Mouse (Mus musculus): Measurements from ENCODE around the gene 1700056E22Rik.

The 1700056E22Rik gene

GRCm38 (mm10) chr1:184048675-184049418 lies 14.7 kb upstream of the 1700056E22Rik start:
- peak; percentile 31 to 34 for DNase-seq

DNA sequence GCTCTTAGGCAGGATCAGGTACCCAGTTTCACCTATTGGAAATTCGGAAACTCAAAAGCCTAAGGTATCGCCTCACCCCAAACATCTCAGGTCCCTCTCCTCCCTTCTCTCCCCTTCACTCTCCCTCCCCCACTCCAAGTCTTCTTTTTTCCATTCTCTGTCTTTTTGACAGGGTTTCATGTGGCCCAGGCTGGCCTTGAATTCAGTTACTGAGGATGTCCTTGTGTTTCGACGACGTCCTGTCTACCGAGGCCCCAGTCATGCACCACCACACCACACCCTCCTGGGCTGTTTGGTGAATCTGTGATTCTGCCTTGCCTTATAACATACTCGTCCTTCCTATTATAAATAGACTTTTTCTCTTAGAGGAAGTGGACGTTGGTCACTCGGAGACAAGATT lies 13.7 kb upstream of the 1700056E22Rik start:
- DNase-seq: peak; percentile 33 to 43

GRCm38 (mm10) chr1:184046070-184046677 lies 12.1 kb upstream of the 1700056E22Rik start:
- DNase-seq: peak; percentile 47 to 49

DNA sequence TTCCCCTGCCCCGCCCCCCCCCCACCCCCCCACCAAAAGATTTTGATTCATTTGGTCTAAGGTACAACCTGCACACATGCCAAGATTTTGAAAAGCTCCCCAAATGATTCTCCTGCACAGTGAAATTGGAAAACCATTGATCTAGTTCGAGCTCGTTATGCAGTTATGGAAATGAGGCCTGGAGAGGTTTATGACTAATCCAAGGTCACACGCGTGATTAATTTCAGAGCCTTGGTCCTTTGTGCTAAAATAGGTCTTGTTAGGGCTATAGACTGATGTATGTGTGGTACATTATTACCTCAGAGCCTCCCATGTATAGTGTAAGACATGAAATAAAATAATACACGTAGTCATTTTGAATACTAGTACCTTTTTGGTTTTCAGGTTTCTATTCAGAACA lies 9.3 kb upstream of the 1700056E22Rik start:
- no peak for DNase-seq

DNA sequence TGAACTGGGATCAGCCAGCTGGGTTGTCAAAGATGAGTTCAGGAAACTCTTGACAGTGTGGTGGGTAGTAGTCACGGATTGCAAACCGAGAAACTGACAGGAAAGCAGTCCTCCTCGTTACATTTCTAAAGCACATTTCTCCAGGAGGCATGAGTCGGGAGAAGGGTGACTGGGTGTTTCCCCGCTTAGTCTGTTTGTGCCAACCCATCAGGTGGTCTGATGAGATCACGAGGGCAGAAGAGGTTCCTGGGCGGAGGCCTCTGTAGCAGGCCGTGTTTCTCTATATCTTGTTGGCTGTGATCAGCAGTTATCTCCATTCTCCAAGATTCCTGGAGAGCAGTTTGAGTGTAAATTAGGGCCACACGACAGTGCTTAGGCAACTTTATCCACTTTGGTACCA lies 8.6 kb upstream of the 1700056E22Rik start:
- no peak for DNase-seq

DNA sequence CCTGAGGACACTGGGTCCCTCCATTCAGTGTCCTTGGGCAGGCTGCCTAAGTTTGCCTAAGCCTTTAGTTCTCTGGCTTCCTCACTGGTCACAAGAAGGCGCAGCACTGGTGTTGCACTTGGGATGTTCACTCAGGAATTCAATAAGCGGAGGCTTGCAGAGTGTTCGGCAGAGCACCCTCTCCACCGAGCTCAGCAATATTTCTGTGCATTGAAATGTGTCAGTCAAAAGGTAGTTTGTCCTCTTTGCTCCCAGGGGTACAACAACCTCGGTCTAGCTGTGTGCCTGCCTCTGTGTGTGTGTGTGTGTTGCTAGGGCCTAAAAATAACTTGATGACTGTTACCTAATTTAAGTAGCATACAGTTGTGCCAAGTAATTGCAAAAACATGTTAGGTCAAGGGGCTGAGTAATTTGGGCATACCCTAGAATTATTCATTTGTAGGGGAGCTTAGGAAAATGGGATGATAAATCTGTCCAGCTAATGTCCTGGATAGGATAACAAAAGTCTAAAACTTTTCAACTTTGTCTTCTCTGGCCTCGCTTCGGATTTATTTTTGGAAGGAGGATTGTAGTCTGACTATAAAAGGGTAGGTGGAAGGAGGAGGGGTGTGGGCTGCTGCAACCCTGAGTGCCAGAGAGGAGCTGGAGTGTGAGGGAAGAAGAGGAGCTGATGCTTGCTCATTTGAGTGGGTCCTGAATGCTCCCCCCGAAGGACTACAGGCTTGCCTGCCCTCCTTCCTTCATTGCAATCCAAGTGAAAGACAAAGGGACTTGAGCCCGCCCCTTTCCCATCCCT lies 7.9 kb upstream of the 1700056E22Rik start:
- no peak for DNase-seq

DNA sequence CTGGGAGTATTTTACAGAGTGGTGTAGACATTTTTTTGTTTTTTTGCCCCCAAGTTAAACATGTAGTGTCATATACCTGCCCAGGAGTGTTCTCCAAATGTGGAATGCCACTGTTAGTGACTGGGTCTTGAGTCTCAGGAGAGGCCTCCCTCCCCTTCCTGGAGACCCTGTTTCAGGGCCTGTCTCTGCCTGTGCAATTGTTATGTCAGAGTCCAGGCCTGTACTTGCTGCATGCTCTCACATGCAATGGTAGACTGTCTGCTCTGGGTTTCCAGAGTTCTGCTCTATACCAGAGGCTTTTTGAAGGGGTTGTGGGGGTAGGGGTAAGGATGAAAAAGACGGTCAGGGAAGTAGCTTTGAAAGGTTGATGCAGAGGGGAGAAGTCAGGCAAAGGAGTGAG lies 6.8 kb upstream of the 1700056E22Rik start:
- DNase-seq: no peak

GRCm38 (mm10) chr1:184040181-184040580 lies 6.1 kb upstream of the 1700056E22Rik start:
- DNase-seq: no peak

GRCm38 (mm10) chr1:184039301-184039700 lies 5.2 kb upstream of the 1700056E22Rik start:
- no peak for DNase-seq

DNA sequence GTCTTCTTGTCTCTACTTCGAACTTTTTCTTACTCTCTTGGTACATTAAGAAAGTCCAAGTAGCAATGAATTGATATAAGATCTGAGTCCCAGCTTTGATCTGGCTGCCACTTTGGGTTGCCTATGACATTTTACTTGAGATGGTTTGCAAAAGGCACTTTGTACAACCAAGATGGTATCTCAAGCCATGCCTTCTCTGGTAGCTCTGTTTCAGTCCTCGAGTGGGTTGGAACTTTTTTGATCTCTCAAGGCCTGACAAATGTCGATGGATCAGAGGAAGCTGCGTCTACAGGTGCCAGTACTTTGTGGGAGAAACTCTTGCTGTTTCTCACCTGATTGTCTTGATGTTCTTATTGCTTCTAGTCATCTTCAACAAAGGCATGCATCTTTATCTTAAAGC lies 3.7 kb upstream of the 1700056E22Rik start:
- DNase-seq: no peak

GRCm38 (mm10) chr1:184035346-184035903 lies 1.3 kb upstream of the 1700056E22Rik start:
- DNase-seq: no peak

- DNase-seq: peak in 1 of 2 experiments; percentile 41
Observed at GRCm38 (mm10) chr1:184034741-184035181, 660 bp upstream of the 1700056E22Rik start.

DNA sequence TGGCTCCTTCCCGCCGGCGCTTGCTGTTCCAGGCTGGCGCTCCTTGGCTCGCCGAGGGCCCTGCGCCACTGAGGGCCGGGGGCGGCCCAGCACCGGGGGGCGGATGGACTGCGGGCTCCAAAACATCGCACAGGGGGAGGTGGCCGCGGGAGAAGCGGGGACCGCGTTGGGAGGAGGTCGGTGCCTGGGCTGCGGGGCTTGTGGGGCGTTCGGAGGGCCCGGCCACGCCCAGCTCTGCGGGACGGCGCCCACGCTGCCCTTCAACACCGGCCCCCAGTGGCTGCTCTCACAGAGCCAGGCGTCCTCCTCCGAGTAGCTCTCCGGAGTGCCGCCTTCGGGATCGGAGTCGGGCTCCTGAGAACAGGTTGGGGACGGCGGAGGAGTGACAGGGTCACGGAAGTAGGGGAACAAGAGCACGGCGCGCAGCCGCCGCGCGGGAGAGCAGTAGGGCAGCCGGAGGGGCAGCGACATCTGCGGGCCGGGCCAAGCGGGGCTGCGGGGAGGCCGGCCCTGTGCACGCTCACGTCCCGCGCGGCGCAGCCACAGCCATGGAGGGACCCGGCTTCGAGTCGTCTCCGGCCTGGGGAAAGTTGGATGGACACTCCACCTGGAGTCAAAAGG lies 601 bp downstream of the 1700056E22Rik start:
- peak in 1 of 2 experiments; percentile 81 for DNase-seq

DNA sequence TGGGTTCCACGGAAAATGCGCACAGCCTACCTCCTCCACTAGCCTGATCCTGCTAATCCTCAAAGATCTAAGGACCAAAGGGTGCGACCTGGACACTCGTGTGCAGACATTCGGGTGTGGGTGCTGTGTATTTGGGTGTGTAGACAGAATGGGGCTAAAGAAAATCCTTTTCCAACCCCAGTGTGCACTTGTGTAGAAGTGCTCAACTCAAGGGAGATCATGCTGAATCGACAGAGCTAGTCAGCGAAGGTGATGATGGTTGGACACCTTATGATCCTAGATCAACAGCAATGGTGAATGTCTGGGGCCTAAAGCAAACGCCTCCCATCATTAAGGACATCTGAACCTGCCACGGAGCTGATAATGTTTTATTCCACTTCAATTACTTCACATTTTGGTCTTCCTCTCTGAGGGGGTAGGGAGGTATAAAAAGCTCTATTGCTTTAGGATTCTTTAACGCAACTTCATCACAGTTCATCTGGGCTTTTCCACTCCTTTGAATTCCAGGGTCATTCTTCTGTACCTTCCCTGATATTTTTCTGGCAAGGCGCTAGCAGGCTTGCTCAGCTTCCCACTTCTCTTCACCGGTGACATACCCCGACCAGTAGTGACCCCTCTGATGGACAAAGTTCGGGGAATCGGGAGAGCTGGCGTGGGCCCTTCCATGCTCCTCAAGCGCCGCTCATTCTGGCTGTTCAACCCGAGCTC lies 1.3 kb downstream of the 1700056E22Rik start:
- no peak for DNase-seq

DNA sequence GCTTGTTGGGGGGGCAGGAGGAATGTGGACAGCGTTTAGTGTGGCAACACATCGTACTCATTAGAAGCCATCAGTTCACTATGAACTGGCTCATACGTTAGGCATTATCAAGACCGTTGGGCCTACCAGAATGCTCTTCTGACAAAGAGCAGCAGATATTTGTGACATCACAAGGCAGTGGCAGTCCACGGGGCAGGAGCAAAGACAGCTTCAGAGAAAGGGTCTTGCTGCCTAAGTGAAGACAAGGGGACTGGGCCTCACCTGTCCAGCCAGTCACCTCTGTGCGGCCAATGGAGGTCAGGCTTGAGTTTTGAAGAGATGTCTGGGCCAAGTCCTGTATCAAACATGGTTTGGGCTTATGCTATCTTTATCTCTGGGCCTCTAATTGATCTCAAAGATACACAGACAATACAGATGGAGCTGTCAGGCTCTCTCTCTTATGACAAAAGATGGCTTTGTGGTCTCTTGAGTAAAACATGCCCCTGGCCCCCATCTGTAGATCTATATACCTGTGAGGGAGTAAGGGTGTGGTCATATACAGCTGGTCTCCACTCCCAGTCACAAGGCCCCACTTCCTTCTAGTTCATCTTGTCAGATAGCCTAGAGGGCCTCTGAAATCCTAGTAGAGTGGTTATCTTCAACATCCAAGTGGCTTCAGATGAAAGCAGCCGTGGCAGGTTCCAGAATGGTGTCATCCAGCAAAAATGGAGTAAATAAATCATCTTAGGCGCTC lies 3.9 kb downstream of the 1700056E22Rik start:
- no peak for DNase-seq

DNA sequence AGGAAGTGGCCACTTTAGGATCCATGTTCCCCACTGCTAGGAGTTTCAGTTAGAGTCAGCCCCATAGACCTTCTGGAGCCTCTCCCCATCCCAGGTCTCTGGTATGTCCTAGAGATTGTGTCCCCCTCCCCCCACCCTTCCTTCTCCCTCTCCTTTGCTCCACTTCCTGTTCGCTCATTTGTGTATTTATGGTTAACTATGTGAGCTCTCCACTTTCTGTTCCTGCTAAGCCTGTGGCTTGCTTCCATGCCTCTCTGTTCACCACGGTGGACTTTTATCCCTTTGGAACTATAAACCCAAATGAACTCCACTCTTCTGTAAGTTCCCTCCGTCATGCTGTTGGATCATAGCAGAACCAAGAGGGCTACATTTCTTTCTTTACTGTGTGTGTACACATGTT lies 7.1 kb downstream of the 1700056E22Rik start:
- no peak for DNase-seq

DNA sequence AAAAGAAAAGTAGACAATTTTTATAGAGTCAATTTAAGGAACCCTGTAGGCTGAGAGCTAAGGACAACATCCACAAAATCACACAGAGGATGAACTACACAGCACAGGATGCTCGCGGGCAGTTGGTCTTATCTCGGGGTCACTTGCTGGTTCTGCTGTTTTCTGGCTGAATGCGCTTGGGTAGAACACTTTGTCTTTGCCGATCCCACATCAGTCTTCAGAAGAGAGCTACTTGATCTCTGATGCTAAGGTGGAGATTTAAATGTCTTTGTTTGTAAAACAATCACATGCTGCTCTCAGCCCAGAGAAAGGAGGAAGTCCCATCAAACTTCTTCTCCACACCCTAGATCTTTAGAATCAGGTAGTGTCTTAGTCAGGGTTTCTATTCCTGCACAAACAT lies 9.0 kb downstream of the 1700056E22Rik start:
- DNase-seq: no peak

DNA sequence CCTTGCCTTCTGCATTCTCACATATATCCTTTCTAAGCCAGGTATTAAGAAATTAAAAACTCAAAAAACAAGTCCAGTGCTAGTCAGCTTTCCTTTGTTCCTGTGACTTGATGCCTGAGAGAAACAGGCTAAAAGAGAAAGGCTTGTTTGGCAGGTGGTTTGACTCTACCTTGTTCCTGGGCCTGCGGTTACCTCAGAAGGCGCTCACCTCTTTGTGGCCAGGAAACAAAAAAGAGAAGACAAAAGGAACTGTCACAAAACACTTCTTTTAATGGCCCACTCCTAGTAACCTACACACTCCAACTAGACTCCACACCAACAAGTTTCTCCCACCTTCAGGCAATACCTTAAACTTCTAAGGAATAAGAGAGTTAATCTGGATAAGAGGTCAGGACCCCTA lies 9.5 kb downstream of the 1700056E22Rik start:
- DNase-seq: no peak

DNA sequence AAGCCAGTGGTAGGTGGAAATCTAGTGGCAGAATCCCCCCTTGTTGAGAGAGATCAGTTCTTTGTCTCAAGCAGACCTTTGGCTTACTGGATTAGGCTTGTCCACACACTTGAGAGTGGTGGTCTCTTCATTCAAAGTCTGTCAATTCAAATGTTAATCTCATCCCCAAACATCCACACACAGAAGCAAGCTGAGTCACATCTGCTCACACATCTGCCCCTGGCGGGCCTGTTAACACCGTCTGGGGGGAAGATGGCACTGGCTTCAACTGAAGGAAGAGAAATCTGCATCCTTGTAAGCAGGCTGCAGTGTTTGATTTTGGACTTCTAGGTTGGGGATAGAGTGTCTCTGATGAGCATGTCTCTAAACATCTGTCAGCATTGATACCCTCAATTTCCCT lies 10.1 kb downstream of the 1700056E22Rik start:
- DNase-seq: no peak

DNA sequence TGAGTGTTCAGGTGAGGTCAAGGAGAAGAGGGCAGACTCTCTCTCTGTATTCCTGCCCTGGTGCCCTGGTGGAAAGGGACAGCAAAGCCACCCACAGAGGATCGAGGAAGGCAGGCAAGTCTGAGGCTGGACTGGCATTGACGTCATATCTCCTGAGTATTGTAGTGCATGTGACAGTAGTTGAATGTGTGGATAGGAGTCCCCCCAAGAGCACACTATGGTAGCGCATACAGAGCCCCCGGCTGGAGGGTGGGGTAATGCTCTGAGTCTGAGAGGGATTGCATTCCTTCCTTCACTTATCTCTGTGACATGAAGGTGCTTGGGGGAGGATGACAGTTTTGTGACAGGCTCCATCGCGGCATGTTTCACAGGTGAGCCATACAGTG lies 14.4 kb downstream of the 1700056E22Rik start:
- no peak for DNase-seq

DNA sequence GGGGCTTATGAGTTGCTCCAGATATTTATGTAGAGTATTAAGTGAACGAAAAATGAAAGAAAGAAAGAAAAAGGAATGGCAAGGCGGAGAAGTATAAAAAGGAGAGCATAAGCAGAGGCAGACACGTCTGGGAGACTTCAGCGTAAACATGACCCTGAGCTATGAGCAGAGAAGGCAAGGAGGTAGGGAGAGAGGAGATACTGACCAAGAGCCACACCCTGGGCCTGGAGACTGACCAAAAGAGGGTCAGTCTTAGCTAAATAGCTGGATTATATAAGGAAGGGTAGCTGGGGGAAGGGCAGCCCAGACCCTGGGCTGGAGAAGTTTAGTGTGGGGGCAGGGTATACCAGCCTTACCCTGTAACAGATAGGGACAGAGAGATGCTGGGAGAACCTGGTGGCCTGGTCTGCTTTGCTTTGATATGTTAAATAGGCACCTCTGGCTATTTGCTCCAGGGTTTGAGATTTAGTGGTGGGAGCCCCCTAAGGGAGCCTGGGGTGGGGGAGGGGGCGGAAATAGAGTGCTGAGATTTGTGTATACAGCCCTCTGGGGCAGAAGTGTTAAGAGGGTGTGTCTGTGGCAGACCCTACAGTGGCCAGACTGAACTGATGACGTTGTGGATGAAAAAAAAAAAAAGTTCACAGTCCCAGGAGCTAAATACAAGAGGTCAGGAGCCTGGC lies 14.9 kb downstream of the 1700056E22Rik start:
- DNase-seq: no peak
